Mouse (Mus musculus): ENCODE measurements around the gene Gnai3.
A peak's percentile ranks its signal among the peaks of the same experiment; 100 is the strongest.

Gene Gnai3

GRCm38 (mm10) chr3:108164091-108164490, 18.1 kb upstream of the Gnai3 start:
- DNase-seq (ENCODE audit: low read depth, low spot score), result no peak

GRCm38 (mm10) chr3:108158383-108159037, 12.6 kb upstream of the Gnai3 start:
- no peak for DNase-seq (ENCODE audit: low read depth, low spot score)

GRCm38 (mm10) chr3:108154656-108155055, 8.7 kb upstream of the Gnai3 start, which contains the start of gene Gpr61:
Gene Gpr61 (minus strand): TSS chr3:108154882.
- no peak for DNase-seq (ENCODE audit: low read depth, low spot score)

GRCm38 (mm10) chr3:108152290-108152689, 6.3 kb upstream of the Gnai3 start:
- no peak for DNase-seq (ENCODE audit: low read depth, low spot score)

- peak; percentile 90 for DNase-seq (ENCODE audit: low read depth, low spot score)
Measured at GRCm38 (mm10) chr3:108147386-108148235, 1.7 kb upstream of the Gnai3 start.

- DNase-seq (ENCODE audit: low read depth, low spot score), result no peak
Measured at GRCm38 (mm10) chr3:108146671-108147070, 725 bp upstream of the Gnai3 start.

- DNase-seq (ENCODE audit: low read depth, low spot score), result no peak
Measured at GRCm38 (mm10) chr3:108140786-108141185, 5.2 kb downstream of the Gnai3 start.

GRCm38 (mm10) chr3:108139113-108139512, 6.8 kb downstream of the Gnai3 start:
- no peak for DNase-seq (ENCODE audit: low read depth, low spot score)

- DNase-seq (ENCODE audit: low read depth, low spot score), result no peak
Measured at GRCm38 (mm10) chr3:108134701-108135100, 11.2 kb downstream of the Gnai3 start.

GRCm38 (mm10) chr3:108132484-108132883, 13.5 kb downstream of the Gnai3 start:
- no peak for DNase-seq (ENCODE audit: low read depth, low spot score)

GRCm38 (mm10) chr3:108131821-108132220, 14.1 kb downstream of the Gnai3 start:
- no peak for DNase-seq (ENCODE audit: low read depth, low spot score)

- no peak for DNase-seq (ENCODE audit: low read depth, low spot score)
Measured at GRCm38 (mm10) chr3:108131216-108131615, 14.7 kb downstream of the Gnai3 start.

- no peak for DNase-seq (ENCODE audit: low read depth, low spot score)
Measured at GRCm38 (mm10) chr3:108129804-108130203, 16.1 kb downstream of the Gnai3 start.

- no peak for DNase-seq (ENCODE audit: low read depth, low spot score)
Measured at GRCm38 (mm10) chr3:108129367-108129766, 16.6 kb downstream of the Gnai3 start.

GRCm38 (mm10) chr3:108128520-108128919, 17.4 kb downstream of the Gnai3 start:
- DNase-seq (ENCODE audit: low read depth, low spot score), result no peak

- no peak for DNase-seq (ENCODE audit: low read depth, low spot score)
Measured at GRCm38 (mm10) chr3:108126327-108126726, 19.6 kb downstream of the Gnai3 start.

GRCm38 (mm10) chr3:108124131-108124530, 21.8 kb downstream of the Gnai3 start:
- DNase-seq (ENCODE audit: low read depth, low spot score), result no peak

- DNase-seq (ENCODE audit: low read depth, low spot score), result no peak
Measured at GRCm38 (mm10) chr3:108123242-108123641, 22.7 kb downstream of the Gnai3 start.

GRCm38 (mm10) chr3:108121101-108121500, 24.8 kb downstream of the Gnai3 start:
- no peak for DNase-seq (ENCODE audit: low read depth, low spot score)

GRCm38 (mm10) chr3:108117465-108117864, 28.5 kb downstream of the Gnai3 start:
- no peak for DNase-seq (ENCODE audit: low read depth, low spot score)

- no peak for DNase-seq (ENCODE audit: low read depth, low spot score)
Measured at GRCm38 (mm10) chr3:108113591-108114289, 32.2 kb downstream of the Gnai3 start.

GRCm38 (mm10) chr3:108112666-108113065, 33.3 kb downstream of the Gnai3 start:
- DNase-seq (ENCODE audit: low read depth, low spot score), result no peak

All from ZHBTc4 (cell line).